ENCODE assay signal across 8 mouse cellular contexts in genomic region chr6:114891272-114891671, GRCm38 (mm10).
A peak's percentile ranks its signal among the peaks of the same experiment; 100 is the strongest.
DNase-seq lines count a peak whose midpoint lies in the region; ATAC-seq and TF ChIP-seq lines count a peak whose summit lies in the region.

No protein-coding gene starts in this region.

- no peak overlapping the region for H3K4me3 ChIP-seq in neural tube, embryonic 13.5 days
- no peak overlapping the region for H3K4me3 ChIP-seq in hindbrain, embryonic 15.5 days
- H3K4me3 ChIP-seq in stomach, postnatal 0 days (ENCODE audit: low read depth, low read length), result no peak overlapping the region

- H3K4me1 ChIP-seq in neural tube, embryonic 13.5 days (replicated peaks), result peaks cover 82% of the 10 kb centered on the region
- peaks cover 74% of the 10 kb centered on the region for H3K4me1 ChIP-seq in hindbrain, embryonic 15.5 days (replicated peaks)
- peaks cover 21% of the 10 kb centered on the region for H3K4me1 ChIP-seq in stomach, postnatal 0 days (replicated peaks; ENCODE audit: control insufficient read depth, insufficient read depth)

- 89% methylated on average over 12 of the region's 12 CpGs for WGBS in neural tube, embryonic 13.5 days
- 87% methylated on average over 12 of the region's 12 CpGs for WGBS in hindbrain, embryonic 15.5 days
- 85% methylated on average over 12 of the region's 12 CpGs for WGBS in stomach, postnatal 0 days

- TF ChIP-seq EP300 in stomach, postnatal 0 days (optimal IDR thresholded peaks at IDR 0.05), result no peak

- no peak for TF ChIP-seq CTCF in stomach, postnatal 0 days (IDR thresholded peaks at IDR 0.05; ENCODE audit: low read depth)

- no peaks in the 10 kb centered on the region for H3K27me3 ChIP-seq in neural tube, embryonic 13.5 days
- no peaks in the 10 kb centered on the region for H3K27me3 ChIP-seq in hindbrain, embryonic 15.5 days
- no peaks in the 10 kb centered on the region for H3K27me3 ChIP-seq in stomach, postnatal 0 days (ENCODE audit: control insufficient read depth, insufficient read depth, low read length)

- peak overlapping the region; percentile 50 for H3K27ac ChIP-seq in neural tube, embryonic 13.5 days (replicated peaks)
- H3K27ac ChIP-seq in hindbrain, embryonic 15.5 days (replicated peaks), result peak overlapping the region; percentile 76
- peak overlapping the region; percentile 63; the same call in 1 of the 2 replicates for H3K27ac ChIP-seq in stomach, postnatal 0 days (replicated peaks)

- ATAC-seq in neural tube, embryonic 13.5 days (ENCODE audit: low read depth), result no peak
- ATAC-seq in hindbrain, embryonic 15.5 days (ENCODE audit: low FRiP score, low read depth), result no peak
- no peak for ATAC-seq in stomach, postnatal 0 days (ENCODE audit: low FRiP score, low TSS enrichment)

- no peaks in the 10 kb centered on the region for H3K9me3 ChIP-seq in neural tube, embryonic 13.5 days
- no peaks in the 10 kb centered on the region for H3K9me3 ChIP-seq in hindbrain, embryonic 15.5 days
- no peaks in the 10 kb centered on the region for H3K9me3 ChIP-seq in stomach, postnatal 0 days (ENCODE audit: control insufficient read depth, low read length)

- no peaks in the 10 kb centered on the region for H3K36me3 ChIP-seq in neural tube, embryonic 13.5 days
- no peaks in the 10 kb centered on the region for H3K36me3 ChIP-seq in hindbrain, embryonic 15.5 days
- H3K36me3 ChIP-seq in stomach, postnatal 0 days (ENCODE audit: control insufficient read depth, insufficient read depth, low read length), result no peaks in the 10 kb centered on the region

- 0 out of 2 replicates have a peak overlapping the region, but pooled peaks have one; percentile 9 for H3K4me2 ChIP-seq in neural tube, embryonic 13.5 days
- H3K4me2 ChIP-seq in hindbrain, embryonic 15.5 days, result peak overlapping the region; percentile 8; the same call in 1 of the 2 replicates
- H3K4me2 ChIP-seq in stomach, postnatal 0 days (replicated peaks; ENCODE audit: low read depth), result no peak overlapping the region

- DNase-seq in kidney, adult 18-20 months, result peak; percentile 21
- no peak for DNase-seq in kidney, adult 9 months
- no peak for DNase-seq in neural tube, embryonic 10.5 days (ENCODE audit: extremely low spot score, low spot score)
- no peak for DNase-seq in stomach, postnatal 0 days (ENCODE audit: low spot score)
- no peak for DNase-seq in spleen, adult 12 weeks (ENCODE audit: low spot score)
- no peak for DNase-seq in spleen, postnatal 10 days (ENCODE audit: low spot score in 2 of 2)

- no peak overlapping the region for H3K9ac ChIP-seq in neural tube, embryonic 13.5 days
- H3K9ac ChIP-seq in hindbrain, embryonic 15.5 days, result no peak overlapping the region
- H3K9ac ChIP-seq in stomach, postnatal 0 days (ENCODE audit: low read length), result no peak overlapping the region
